Comparison of ENCODE assay signal across 9 mouse cellular contexts in genomic region chr1:115684518-115685368, GRCm38 (mm10). TPM values are rescaled to one million over a fixed set of nuclear protein-coding genes. Genes with fewer than 3 reads are reported as not detected.
A peak's percentile ranks its signal among the peaks of the same experiment; 100 is the strongest.
DNase-seq lines count a peak whose midpoint lies in the region; ATAC-seq and TF ChIP-seq lines count a peak whose summit lies in the region.
"Had no signal": no experiment of that assay in that cellular context is flagged by ENCODE, and none has a peak within 500 bp of the region (broad histone marks: within the 10 kb centered on the region; RNA-seq: fewer than 3 reads in every experiment).

Gene Cntnap5a (plus strand): TSS chr1:115684756.

- peak; percentile 90 for ATAC-seq in hindbrain, embryonic 16.5 days
- ATAC-seq in midbrain, embryonic 13.5 days, result peak; percentile 90
- peak; percentile 71 for ATAC-seq in stomach, embryonic 15.5 days (ENCODE audit: insufficient read depth, low FRiP score, low read depth)
- no peak for ATAC-seq in activated CD4-positive, CD25-positive, alpha-beta regulatory T cell, adult 4 months

- H3K9ac ChIP-seq in ES-E14 (ENCODE audit: insufficient read depth, low read depth, low read length, poor library complexity, severe bottlenecking), result no peak within 1 kb of the TSS
- peak within 1 kb of the TSS; percentile 68 for H3K9ac ChIP-seq in hindbrain, embryonic 16.5 days (ENCODE audit: low read depth, low read length)
- H3K9ac ChIP-seq in midbrain, embryonic 13.5 days (replicated peaks), result peak within 1 kb of the TSS; percentile 67
- H3K9ac ChIP-seq in stomach, embryonic 15.5 days, result no peak within 1 kb of the TSS
- H3K9ac ChIP-seq: liver, embryonic 15.5 days had no signal

- DNase-seq in ES-E14 (ENCODE audit: low read depth, low spot score), result peak; percentile 51
- DNase-seq in adrenal gland, postnatal 4 days (ENCODE audit: low spot score in 2 of 2), result peak; percentile 32 to 46
- DNase-seq in forelimb bud, embryonic 11.5 days (ENCODE audit: low read depth, low spot score), result peak; percentile 87
- DNase-seq in layer of hippocampus, postnatal 36 days, result peak; percentile 50 to 58

- H3K4me1 ChIP-seq in ES-E14 (ENCODE audit: control insufficient read depth in 2 of 2, insufficient read depth in 2 of 2, low read length in 2 of 2, poor library complexity in 1 of 2), result no peaks in the 10 kb centered on the region
- no peaks in the 10 kb centered on the region for H3K4me1 ChIP-seq in hindbrain, embryonic 16.5 days (ENCODE audit: control insufficient read depth, insufficient read depth, low read depth, low read length)
- peaks cover 8% of the 10 kb centered on the region; the same call in 1 of the 2 replicates for H3K4me1 ChIP-seq in midbrain, embryonic 13.5 days (replicated peaks)
- no peaks in the 10 kb centered on the region for H3K4me1 ChIP-seq in stomach, embryonic 15.5 days
- H3K4me1 ChIP-seq: liver, embryonic 15.5 days had no signal

- H3K9me3 ChIP-seq in ES-E14 (ENCODE audit: control insufficient read depth, insufficient read depth, low read depth, low read length), result no peaks in the 10 kb centered on the region
- no peaks in the 10 kb centered on the region for H3K9me3 ChIP-seq in hindbrain, embryonic 16.5 days (ENCODE audit: control insufficient read depth, low read length)
- no peaks in the 10 kb centered on the region for H3K9me3 ChIP-seq in midbrain, embryonic 13.5 days
- H3K9me3 ChIP-seq in stomach, embryonic 15.5 days, result no peaks in the 10 kb centered on the region
- H3K9me3 ChIP-seq: liver, embryonic 15.5 days had no signal

- in situ Hi-C loops in ES-E14 (cut with MboI; ENCODE audit: low sequenced_read_pairs in 2 of 2, unreplicated experiment in 2 of 2), result no loop called here

- no peak within 1 kb of the TSS for H3K27ac ChIP-seq in ES-E14 (ENCODE audit: insufficient read depth, low read depth, low read length, poor library complexity, severe bottlenecking)
- H3K27ac ChIP-seq in hindbrain, embryonic 16.5 days (ENCODE audit: low read depth, low read length), result peak within 1 kb of the TSS; percentile 66
- H3K27ac ChIP-seq in midbrain, embryonic 13.5 days, result no peak within 1 kb of the TSS
- no peak within 1 kb of the TSS for H3K27ac ChIP-seq in stomach, embryonic 15.5 days
- H3K27ac ChIP-seq: liver, embryonic 15.5 days had no signal

- no peaks in the 10 kb centered on the region for H3K27me3 ChIP-seq in hindbrain, embryonic 16.5 days (replicated peaks; ENCODE audit: control insufficient read depth, insufficient read depth, low read length)
- H3K27me3 ChIP-seq in midbrain, embryonic 13.5 days, result no peaks in the 10 kb centered on the region
- no peaks in the 10 kb centered on the region for H3K27me3 ChIP-seq in stomach, embryonic 15.5 days (replicated peaks)
- H3K27me3 ChIP-seq: liver, embryonic 15.5 days had no signal

- no peak within 1 kb of the TSS for H3K4me3 ChIP-seq in ES-E14 (ENCODE audit: insufficient read depth in 1 of 2, low read depth in 1 of 2, low read length in 2 of 2, poor library complexity in 1 of 2, severe bottlenecking in 1 of 2)
- H3K4me3 ChIP-seq in hindbrain, embryonic 16.5 days (ENCODE audit: low read length), result peak within 1 kb of the TSS; percentile 47
- peak within 1 kb of the TSS; percentile 42 for H3K4me3 ChIP-seq in midbrain, embryonic 13.5 days (replicated peaks)
- no peak within 1 kb of the TSS for H3K4me3 ChIP-seq in stomach, embryonic 15.5 days (replicated peaks)
- H3K4me3 ChIP-seq: liver, embryonic 15.5 days had no signal

- WGBS in hindbrain, embryonic 16.5 days, result 10% methylated on average over 26 of the region's 26 CpGs
- WGBS in midbrain, embryonic 13.5 days, result 12% methylated on average over 26 of the region's 26 CpGs
- WGBS in stomach, embryonic 15.5 days, result 17% methylated on average over 26 of the region's 26 CpGs

- H3K4me2 ChIP-seq in hindbrain, embryonic 16.5 days (ENCODE audit: low read length), result peak within 1 kb of the TSS; percentile 60
- H3K4me2 ChIP-seq in midbrain, embryonic 13.5 days (replicated peaks), result peak within 1 kb of the TSS; percentile 51
- no peak within 1 kb of the TSS for H3K4me2 ChIP-seq in stomach, embryonic 15.5 days
- H3K4me2 ChIP-seq: liver, embryonic 15.5 days had no signal

- H3K36me3 ChIP-seq in ES-E14 (ENCODE audit: control insufficient read depth, insufficient read depth, low read length, poor library complexity, severe bottlenecking), result no peaks in the 10 kb centered on the region
- no peaks in the 10 kb centered on the region for H3K36me3 ChIP-seq in hindbrain, embryonic 16.5 days (ENCODE audit: control insufficient read depth, insufficient read depth, low read length)
- H3K36me3 ChIP-seq in midbrain, embryonic 13.5 days, result no peaks in the 10 kb centered on the region
- no peaks in the 10 kb centered on the region for H3K36me3 ChIP-seq in stomach, embryonic 15.5 days
- H3K36me3 ChIP-seq: liver, embryonic 15.5 days had no signal

TF ChIP-seq in ES-E14, 5 proteins besides CTCF, POLR2A, EP300 and RAD21:
- TF ChIP-seq MAFK (IDR thresholded peaks at IDR 0.05; ENCODE audit: insufficient read depth, low read depth, low read length) (no peak), CHD2 (IDR thresholded peaks at IDR 0.05; ENCODE audit: low read depth, low read length) (no peak), HCFC1 (IDR thresholded peaks at IDR 0.05; ENCODE audit: borderline replicate concordance, insufficient read depth, low read length) (no peak), ZNF384 (IDR thresholded peaks at IDR 0.05; ENCODE audit: low read depth, low read length) (no peak), ZC3H11A (IDR thresholded peaks at IDR 0.05; ENCODE audit: borderline replicate concordance, low read depth, low read length) (no peak)

RNA-seq across cellular contexts. Expression of gene Cntnap5a, which starts in this region (rescaled TPM):
- total RNA-seq in ES-E14 (2012; rRNA removed), result not detected in 2 replicates
- 1 to 10 TPM; 7.9 to 8.3 TPM for total RNA-seq in adrenal gland, postnatal 4 days (2021)
- polyA plus RNA-seq in hindbrain, embryonic 16.5 days (2015; fragmentation: Nextera tagmentation; extraction: Ambion mirVana), result 3.1 and 4.5 TPM in 2 replicates
- 10 to 100 TPM; 15.3 to 15.7 TPM for total RNA-seq in layer of hippocampus, postnatal 36 days (2021)
- polyA plus RNA-seq in midbrain, embryonic 13.5 days (2015; fragmentation: Nextera tagmentation; extraction: Ambion mirVana), result 1.3 TPM in 2 replicates
- 0.10 and 0.18 TPM in 2 replicates for polyA plus RNA-seq in stomach, embryonic 15.5 days (2015; fragmentation: Nextera tagmentation; extraction: Ambion mirVana)
- polyA plus RNA-seq in activated CD4-positive, CD25-positive, alpha-beta regulatory T cell, adult 4 months (2017; shearing (Covaris generic)), result under 1 TPM in 1 of 2 experiments, not detected in 1; 0.05 TPM
- polyA plus RNA-seq: liver, embryonic 15.5 days had no signal

Comparison
In these comparisons a context has a peak if more than half of its experiments do, and no peak if none do; other contexts are left out.
1. Peak in DNase-seq in ES-E14; RNA of the gene not detected or under 1 TPM.
2. Peak in ATAC-seq in stomach, embryonic 15.5 days; RNA of the gene not detected or under 1 TPM.
3. H3K4me3 ChIP-seq: peak in hindbrain, embryonic 16.5 days (single experiment) and midbrain, embryonic 13.5 days (single experiment); none in ES-E14 (0 of 2) and stomach, embryonic 15.5 days (single experiment).
4. H3K9ac ChIP-seq: peak in hindbrain, embryonic 16.5 days (single experiment) and midbrain, embryonic 13.5 days (single experiment); none in ES-E14 (single experiment) and stomach, embryonic 15.5 days (single experiment).
5. Peak in every context shown above with its lines, with median percentiles within 50 percentile points of each other: DNase-seq.